ENCODE assay signal across 8 mouse cellular contexts in genomic region chr11:23255053-23255426, GRCm38 (mm10). TPM values are rescaled to one million over a fixed set of nuclear protein-coding genes. Genes with fewer than 3 reads are reported as not detected.
A peak's percentile ranks its signal among the peaks of the same experiment; 100 is the strongest.
DNase-seq lines count a peak whose midpoint lies in the region; ATAC-seq lines count a peak whose summit lies in the region.

No protein-coding gene starts in this region.

- WGBS in neural tube, embryonic 11.5 days: 1% methylated on average over 23 of the region's 24 CpGs
- under 1% methylated on average over 24 of the region's 24 CpGs for WGBS in limb, embryonic 15.5 days
- WGBS in stomach, embryonic 16.5 days: 1% methylated on average over 24 of the region's 24 CpGs

- H3K9ac ChIP-seq in neural tube, embryonic 11.5 days (ENCODE audit: low read length): peak overlapping the region; percentile 75
- H3K9ac ChIP-seq in limb, embryonic 15.5 days: peak overlapping the region; percentile 73
- H3K9ac ChIP-seq in stomach, embryonic 16.5 days (ENCODE audit: low read length): peak overlapping the region; percentile 89

- peak overlapping the region; percentile 85 for H3K27ac ChIP-seq in neural tube, embryonic 11.5 days (ENCODE audit: low read depth, low read length)
- peak overlapping the region; percentile 95 for H3K27ac ChIP-seq in limb, embryonic 15.5 days
- peak overlapping the region; percentile 96 for H3K27ac ChIP-seq in stomach, embryonic 16.5 days (ENCODE audit: low read length)

- peaks cover 6% of the 10 kb centered on the region; the same call in 1 of the 2 replicates for H3K4me1 ChIP-seq in neural tube, embryonic 11.5 days (ENCODE audit: control insufficient read depth, insufficient read depth, low read length)
- H3K4me1 ChIP-seq in limb, embryonic 15.5 days: peaks cover 16% of the 10 kb centered on the region
- peaks cover 10% of the 10 kb centered on the region; the same call in 1 of the 2 replicates for H3K4me1 ChIP-seq in stomach, embryonic 16.5 days (ENCODE audit: control insufficient read depth, insufficient read depth, low read length)

- H3K9me3 ChIP-seq in neural tube, embryonic 11.5 days (ENCODE audit: control insufficient read depth, low read length): no peaks in the 10 kb centered on the region
- no peaks in the 10 kb centered on the region for H3K9me3 ChIP-seq in limb, embryonic 15.5 days
- no peaks in the 10 kb centered on the region for H3K9me3 ChIP-seq in stomach, embryonic 16.5 days (replicated peaks; ENCODE audit: control insufficient read depth, low read length)

- intact Hi-C loops in left cerebral cortex, postnatal 25 days (cut with DNase I): loop anchor here (1.0 to 5.0 kb wide), 4 partner anchors 108 to 623 kb away; partner anchors contain the start of gene Cct4

- ATAC-seq in cerebellum, adult (ENCODE audit: insufficient number of reproducible peaks, low FRiP score, low TSS enrichment): peak; percentile 32
- ATAC-seq in neural tube, embryonic 11.5 days (ENCODE audit: insufficient read depth, low FRiP score, low TSS enrichment): no peak
- no peak for ATAC-seq in limb, embryonic 15.5 days (ENCODE audit: insufficient number of reproducible peaks, low FRiP score, low TSS enrichment, low read depth)
- ATAC-seq in stomach, embryonic 16.5 days (ENCODE audit: insufficient read depth, low FRiP score): no peak

- H3K4me2 ChIP-seq in neural tube, embryonic 11.5 days (ENCODE audit: low read depth): peak overlapping the region; percentile 60
- H3K4me2 ChIP-seq in limb, embryonic 15.5 days: peak overlapping the region; percentile 53
- peak overlapping the region; percentile 64 for H3K4me2 ChIP-seq in stomach, embryonic 16.5 days (ENCODE audit: low read depth, low read length)

- no peaks in the 10 kb centered on the region for H3K27me3 ChIP-seq in neural tube, embryonic 11.5 days (ENCODE audit: control insufficient read depth, insufficient read depth, low read length)
- H3K27me3 ChIP-seq in limb, embryonic 15.5 days: no peaks in the 10 kb centered on the region
- no peaks in the 10 kb centered on the region for H3K27me3 ChIP-seq in stomach, embryonic 16.5 days (ENCODE audit: control insufficient read depth, insufficient read depth, low read length)

- H3K36me3 ChIP-seq in neural tube, embryonic 11.5 days (ENCODE audit: control insufficient read depth, insufficient read depth, low read length): no peaks in the 10 kb centered on the region
- H3K36me3 ChIP-seq in limb, embryonic 15.5 days: no peaks in the 10 kb centered on the region
- no peaks in the 10 kb centered on the region for H3K36me3 ChIP-seq in stomach, embryonic 16.5 days (ENCODE audit: control insufficient read depth, insufficient read depth, low read length)

- H3K4me3 ChIP-seq in neural tube, embryonic 11.5 days (ENCODE audit: low read depth, low read length): peak overlapping the region; percentile 96
- peak overlapping the region; percentile 94 for H3K4me3 ChIP-seq in limb, embryonic 15.5 days
- peak overlapping the region; percentile 99 for H3K4me3 ChIP-seq in stomach, embryonic 16.5 days (replicated peaks; ENCODE audit: low read length)

- no peak for DNase-seq in cerebellum, adult 8-10 months
- no peak for DNase-seq in neural tube, embryonic 11.5 days (ENCODE audit: low spot score)
- DNase-seq in neural tube, embryonic 10.5 days (ENCODE audit: extremely low spot score, low spot score): no peak
- no peak for DNase-seq in cerebellum, postnatal 14 days
- no peak for DNase-seq in left cerebral cortex, postnatal 25 days (ENCODE audit: low spot score in 2 of 2)

RNA-seq across cellular contexts. Expression of gene Xpo1, which starts 0.8 kb away (rescaled TPM):
- polyA plus RNA-seq in neural tube, embryonic 11.5 days (2014; fragmentation: Nextera tagmentation; extraction: Ambion mirVana): 161 TPM in 2 replicates
- 70.7 and 78.0 TPM in 2 replicates for polyA plus RNA-seq in limb, embryonic 15.5 days (2015; fragmentation: Nextera tagmentation; extraction: Ambion mirVana)
- 61.6 and 70.2 TPM in 2 replicates for polyA plus RNA-seq in stomach, embryonic 16.5 days (2015; fragmentation: Nextera tagmentation; extraction: Ambion mirVana)
- total RNA-seq in left cerebral cortex, postnatal 25 days (2021): 10 to 100 TPM; 67.7 to 69.2 TPM

RNA-seq across cellular contexts. Expression of gene Usp34, which starts 51.7 kb away (rescaled TPM):
- 31.5 and 37.0 TPM in 2 replicates for polyA plus RNA-seq in neural tube, embryonic 11.5 days (2014; fragmentation: Nextera tagmentation; extraction: Ambion mirVana)
- polyA plus RNA-seq in limb, embryonic 15.5 days (2015; fragmentation: Nextera tagmentation; extraction: Ambion mirVana): 21.0 and 24.9 TPM in 2 replicates
- 19.0 and 24.9 TPM in 2 replicates for polyA plus RNA-seq in stomach, embryonic 16.5 days (2015; fragmentation: Nextera tagmentation; extraction: Ambion mirVana)
- 100 to 1,000 TPM; 104 to 105 TPM for total RNA-seq in left cerebral cortex, postnatal 25 days (2021)
